Mouse (Mus musculus) C2C12 (cell line): ENCODE data around the gene Btc.

ENCODE experiments used
- CTCF ChIP-seq: IDR thresholded peaks from one replicate; pipeline ENCODE4 v1.5.1; 2011; ENCODE audit not compliant: control insufficient read depth, insufficient read depth, insufficient read length
- MYOD1 ChIP-seq: IDR thresholded peaks from one replicate; pipeline ENCODE4 v1.6.1; 2011; ENCODE audit warnings: low read depth; ENCODE audit not compliant: control insufficient read depth, insufficient read length

- TF ChIP-seq CTCF (no peak), MYOD1 (no peak)
These were observed 57.7 kb downstream of the Btc start for GRCm38 (mm10) chr5:91345064-91345463.
